Mouse (Mus musculus): ENCODE data around the gene Olfr1061.
"Not testable (repeated sequence)": the region's sequence is repeated elsewhere in the genome, so short reads cannot be mapped to it uniquely, and the experiment has no call there.

GRCm38 (mm10) chr2:86426649-86427048 is 12.8 kb upstream of the Olfr1061 start, which contains the start of gene Olfr1062:
- not testable (repeated sequence) for TF ChIP-seq GATA1 (IDR thresholded peaks at IDR 0.05; ENCODE audit: borderline replicate concordance, low read length); FLI1 (IDR thresholded peaks at IDR 0.05; ENCODE audit: low read length)
